Mouse (Mus musculus) thymus, adult 2 months (tissue): Measurements from ENCODE around the gene Mrm3.

ENCODE experiments used
- CTCF ChIP-seq: fragments of 200-500 bp; IDR thresholded peaks from 2 replicates; pipeline ENCODE4 v1.5.1; 2012; ENCODE audit warnings: mild to moderate bottlenecking, control low read depth, low read length, moderate library complexity, borderline replicate concordance; ENCODE audit not compliant: control insufficient read depth, poor library complexity, insufficient read depth; ENCODE audit errors: extremely low read depth
- POLR2A ChIP-seq: fragments of 200-500 bp; IDR thresholded peaks from 2 replicates; pipeline ENCODE4 v1.6.1; 2012; ENCODE audit warnings: mild to moderate bottlenecking, low read length, control low read depth, moderate library complexity; ENCODE audit not compliant: control insufficient read depth, poor library complexity, insufficient read depth; ENCODE audit errors: extremely low read depth

DNA sequence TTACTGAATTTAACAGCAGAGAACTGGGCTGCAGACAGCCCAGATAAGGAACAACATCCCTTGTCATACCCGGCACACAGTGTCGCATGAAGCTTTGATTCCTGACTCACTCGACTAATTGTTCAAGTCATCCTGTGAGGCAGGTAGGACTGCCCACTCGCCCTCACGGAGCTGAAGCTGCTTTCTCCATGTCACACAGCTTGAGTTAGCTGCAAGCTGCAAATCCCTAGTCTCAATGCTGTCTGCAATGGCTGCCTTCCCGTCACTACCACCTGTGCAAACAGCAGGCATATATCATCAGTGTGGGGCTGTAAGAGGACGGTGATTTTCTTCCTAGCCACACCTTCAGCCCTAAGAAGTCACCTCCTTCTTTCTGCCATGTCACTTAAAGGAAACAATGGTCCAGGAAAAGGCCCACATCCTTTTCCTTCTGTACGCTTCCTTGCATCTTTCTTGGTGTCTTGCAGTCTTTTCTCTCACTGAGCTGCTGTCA, 46.5 kb upstream of the Mrm3 start:
- TF ChIP-seq POLR2A (no peak), CTCF (no peak)
